Mouse (Mus musculus): Measurements from ENCODE around the gene Art4.
A peak's percentile ranks its signal among the peaks of the same experiment; 100 is the strongest.

The Art4 gene

DNA sequence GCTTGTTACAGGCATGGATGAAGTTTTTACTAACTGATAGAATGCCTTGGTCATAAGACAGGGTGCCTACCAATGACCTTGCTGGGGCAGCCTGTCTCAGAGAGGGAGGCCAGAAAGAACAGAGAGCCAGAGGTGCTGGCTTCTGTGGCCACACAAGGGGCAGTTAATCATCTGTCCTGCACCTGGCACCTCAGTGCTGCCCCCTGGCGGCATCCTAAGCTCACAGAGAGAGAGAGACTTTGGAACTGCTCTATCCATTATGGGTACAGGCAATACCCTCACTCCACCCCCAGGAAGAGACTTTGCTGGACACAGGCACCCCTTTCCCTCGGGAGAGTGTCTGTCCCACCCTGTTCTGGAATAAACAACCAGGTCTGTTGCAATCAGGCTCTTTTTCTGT, 9.7 kb downstream of the Art4 start:
- TF ChIP-seq CTCF (conservative IDR thresholded peaks at IDR 0.05; ENCODE audit: low read length) (peak; percentile 71), POU5F1 (IDR thresholded peaks at IDR 0.05; ENCODE audit: borderline replicate concordance, low read length) (no peak)
- Histone ChIP-seq H3K4me1 (replicated peaks; ENCODE audit: low read depth, low read length) (peaks cover 5% of the 10 kb centered on the region), H3K4me3 (replicated peaks; ENCODE audit: low read length) (no peak overlapping the region), H3K36me3 (ENCODE audit: insufficient read depth, low read length) (no peaks in the 10 kb centered on the region), H3K9me3 (ENCODE audit: low read length) (no peaks in the 10 kb centered on the region), H3K27me3 (ENCODE audit: insufficient read depth, low read length) (no peaks in the 10 kb centered on the region)

DNA sequence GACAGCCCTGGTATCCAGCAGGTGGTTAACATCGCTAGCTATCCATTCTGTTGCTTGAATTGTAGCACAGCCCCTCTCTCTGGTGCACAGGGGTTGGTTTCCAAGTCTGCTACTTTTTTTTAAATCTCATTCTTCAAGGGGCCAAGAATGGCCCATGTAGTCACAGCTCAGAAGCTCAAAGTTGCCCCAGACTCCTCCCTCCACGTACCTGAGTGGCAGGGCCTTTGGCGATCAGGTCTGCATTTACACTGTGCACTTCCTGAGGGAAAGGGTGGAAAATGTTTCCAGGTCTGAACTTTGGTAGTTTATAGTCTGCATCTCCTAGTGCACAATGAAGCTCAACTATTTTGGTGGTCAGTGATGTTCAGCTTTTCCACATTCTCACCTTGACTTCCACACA, 10.3 kb downstream of the Art4 start:
- Histone ChIP-seq H3K9me3 (ENCODE audit: low read length) (no peaks in the 10 kb centered on the region), H3K4me3 (replicated peaks; ENCODE audit: low read length) (no peak overlapping the region), H3K36me3 (ENCODE audit: insufficient read depth, low read length) (no peaks in the 10 kb centered on the region)

DNA sequence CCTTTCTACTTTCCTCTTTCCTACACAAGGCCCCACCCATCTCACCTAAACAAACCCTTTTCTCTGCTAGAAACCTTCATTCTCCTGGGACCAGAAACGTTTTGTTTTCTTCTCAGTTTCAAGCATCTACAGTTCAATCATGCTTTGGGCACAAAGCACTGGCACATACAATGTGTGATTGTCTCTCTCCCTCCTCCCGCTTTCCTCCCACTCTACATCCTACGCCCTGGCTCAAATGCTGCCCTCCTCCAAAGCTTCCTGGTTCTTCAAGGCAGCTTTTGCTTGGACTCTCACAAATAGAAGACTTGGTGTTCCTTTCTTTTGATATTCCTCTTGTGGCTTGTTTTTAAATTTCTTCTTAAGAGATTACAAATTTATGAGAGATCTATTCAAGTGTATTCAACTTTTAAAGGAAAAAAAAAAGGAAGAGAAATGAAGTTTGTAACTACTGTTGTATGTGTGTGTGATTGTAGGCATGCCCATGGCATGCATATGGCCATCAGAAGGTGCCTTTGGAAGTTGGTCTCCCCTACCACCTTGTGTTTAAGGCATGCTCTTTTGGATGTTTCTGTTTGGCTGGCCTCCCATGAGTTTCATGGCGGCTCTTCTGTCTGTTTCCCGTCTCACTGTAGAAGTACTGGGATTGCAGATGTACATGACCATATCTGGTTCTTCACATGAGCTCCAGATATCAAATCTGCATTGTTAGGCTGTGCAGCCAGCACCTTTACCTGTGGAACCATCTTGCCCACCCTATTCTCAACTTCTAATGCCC, 11.6 kb downstream of the Art4 start:
- no peaks in the 10 kb centered on the region for H3K9me3 ChIP-seq (ENCODE audit: low read length)
- no peaks in the 10 kb centered on the region for H3K36me3 ChIP-seq (ENCODE audit: insufficient read depth, low read length)
- no peaks in the 10 kb centered on the region for H3K27me3 ChIP-seq (ENCODE audit: insufficient read depth, low read length)
- TF ChIP-seq POU5F1 (IDR thresholded peaks at IDR 0.05; ENCODE audit: borderline replicate concordance, low read length) (no peak), CTCF (conservative IDR thresholded peaks at IDR 0.05; ENCODE audit: low read length) (no peak), NANOG (IDR thresholded peaks at IDR 0.05; ENCODE audit: borderline replicate concordance, low read length) (no peak)
- H3K4me3 ChIP-seq (replicated peaks; ENCODE audit: low read length), result no peak overlapping the region
- H3K4me1 ChIP-seq (replicated peaks; ENCODE audit: low read depth, low read length), result peaks cover 6% of the 10 kb centered on the region

More for the DNA sequence above, 10.3 kb downstream of the Art4 start:
- no peak for TF ChIP-seq NANOG (IDR thresholded peaks at IDR 0.05; ENCODE audit: borderline replicate concordance, low read length)
- TF ChIP-seq POU5F1 (IDR thresholded peaks at IDR 0.05; ENCODE audit: borderline replicate concordance, low read length), result no peak
- TF ChIP-seq CTCF (conservative IDR thresholded peaks at IDR 0.05; ENCODE audit: low read length), result no peak
- peaks cover 5% of the 10 kb centered on the region for H3K4me1 ChIP-seq (replicated peaks; ENCODE audit: low read depth, low read length)
- no peaks in the 10 kb centered on the region for H3K27me3 ChIP-seq (ENCODE audit: insufficient read depth, low read length)

DNA sequence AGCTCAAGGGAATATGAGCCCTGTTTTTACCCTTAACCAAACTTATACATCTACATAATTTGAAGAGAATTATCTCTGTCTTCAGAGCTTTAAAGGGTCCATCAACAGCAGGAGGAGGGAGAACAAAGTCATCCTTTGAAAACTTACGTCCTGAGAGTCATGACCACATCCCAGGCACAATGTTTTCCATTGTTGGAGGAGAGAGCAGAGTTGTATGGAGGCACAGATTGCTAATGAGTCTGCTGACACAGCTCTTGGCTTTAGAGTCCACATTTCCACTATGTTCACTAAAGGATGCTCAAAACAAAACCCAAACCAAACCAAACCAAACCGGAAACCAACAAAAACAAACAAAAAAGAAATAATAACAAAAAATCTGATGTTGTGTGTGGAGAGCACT, 12.6 kb downstream of the Art4 start:
- no peak overlapping the region for H3K4me3 ChIP-seq (replicated peaks; ENCODE audit: low read length)
- H3K36me3 ChIP-seq (ENCODE audit: insufficient read depth, low read length), result no peaks in the 10 kb centered on the region
- H3K4me1 ChIP-seq (replicated peaks; ENCODE audit: low read depth, low read length), result peaks cover 6% of the 10 kb centered on the region
- H3K27me3 ChIP-seq (ENCODE audit: insufficient read depth, low read length), result no peaks in the 10 kb centered on the region
- TF ChIP-seq CTCF (conservative IDR thresholded peaks at IDR 0.05; ENCODE audit: low read length) (no peak), POU5F1 (IDR thresholded peaks at IDR 0.05; ENCODE audit: borderline replicate concordance, low read length) (no peak), NANOG (IDR thresholded peaks at IDR 0.05; ENCODE audit: borderline replicate concordance, low read length) (no peak)
- H3K9me3 ChIP-seq (ENCODE audit: low read length), result no peaks in the 10 kb centered on the region

DNA sequence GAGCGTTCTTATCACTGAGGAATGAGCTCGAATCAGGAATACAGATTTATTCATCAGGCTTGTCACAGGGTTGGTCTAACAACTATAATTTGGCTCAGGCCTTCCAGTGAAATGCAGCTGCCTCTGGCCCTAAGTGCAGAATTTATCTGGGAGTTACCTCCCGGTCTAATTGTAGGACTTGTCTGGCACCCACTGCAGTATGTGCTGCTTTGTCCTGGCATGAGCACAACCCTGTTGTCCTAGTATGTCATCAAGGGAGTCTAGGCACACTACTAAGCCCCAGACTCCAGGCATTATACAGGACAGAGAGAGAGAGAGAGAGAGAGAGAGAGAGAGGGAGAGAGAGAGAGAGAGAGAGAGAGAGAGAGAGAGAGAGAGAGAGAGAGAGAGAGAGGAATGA, 20.2 kb downstream of the Art4 start:
- TF ChIP-seq NANOG (IDR thresholded peaks at IDR 0.05; ENCODE audit: borderline replicate concordance, low read length) (no peak), CTCF (conservative IDR thresholded peaks at IDR 0.05; ENCODE audit: low read length) (no peak), POU5F1 (IDR thresholded peaks at IDR 0.05; ENCODE audit: borderline replicate concordance, low read length) (no peak)
- Histone ChIP-seq H3K9me3 (ENCODE audit: low read length) (no peaks in the 10 kb centered on the region), H3K4me3 (replicated peaks; ENCODE audit: low read length) (no peak overlapping the region), H3K4me1 (replicated peaks; ENCODE audit: low read depth, low read length) (peaks cover 2% of the 10 kb centered on the region), H3K27me3 (ENCODE audit: insufficient read depth, low read length) (0 out of 2 replicates have a peak, but pooled peaks cover 2% of the 10 kb centered on the region), H3K36me3 (ENCODE audit: insufficient read depth, low read length) (no peaks in the 10 kb centered on the region)

DNA sequence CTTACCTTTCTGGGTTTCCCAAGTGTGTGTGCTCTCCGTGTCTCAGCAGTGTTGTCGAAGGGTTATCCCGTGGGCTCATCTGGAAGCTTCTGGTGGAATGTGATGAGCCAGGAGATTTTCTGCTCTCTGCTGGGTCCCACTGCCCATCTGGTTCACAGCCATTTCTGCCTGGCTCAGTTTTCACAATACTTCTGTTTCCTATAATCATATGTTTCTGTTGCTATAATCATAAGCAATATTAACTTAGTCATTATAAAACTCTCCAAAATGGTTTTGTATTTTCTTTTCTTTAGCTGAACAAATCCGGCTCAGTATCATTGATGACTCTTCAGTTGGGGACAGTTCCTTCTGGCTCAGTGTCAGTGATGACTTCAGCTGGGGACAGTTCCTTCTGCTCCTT, 22.2 kb downstream of the Art4 start, which contains the start of gene Smco3:
TSS of gene Smco3 (minus strand) at position 101 of the 400 bp plus-strand sequence.
- H3K4me1 ChIP-seq (replicated peaks; ENCODE audit: low read depth, low read length), result no peaks in the 10 kb centered on the region
- H3K4me3 ChIP-seq (replicated peaks; ENCODE audit: low read length), result no peak within 1 kb of the TSS
- 0 out of 2 replicates have a peak, but pooled peaks cover 2% of the 10 kb centered on the region for H3K27me3 ChIP-seq (ENCODE audit: insufficient read depth, low read length)
- no peak for TF ChIP-seq NANOG (IDR thresholded peaks at IDR 0.05; ENCODE audit: borderline replicate concordance, low read length)
- TF ChIP-seq CTCF (conservative IDR thresholded peaks at IDR 0.05; ENCODE audit: low read length), result no peak
- no peak for TF ChIP-seq POU5F1 (IDR thresholded peaks at IDR 0.05; ENCODE audit: borderline replicate concordance, low read length)
- H3K9me3 ChIP-seq (ENCODE audit: low read length), result no peaks in the 10 kb centered on the region
- no peaks in the 10 kb centered on the region for H3K36me3 ChIP-seq (ENCODE audit: insufficient read depth, low read length)

DNA sequence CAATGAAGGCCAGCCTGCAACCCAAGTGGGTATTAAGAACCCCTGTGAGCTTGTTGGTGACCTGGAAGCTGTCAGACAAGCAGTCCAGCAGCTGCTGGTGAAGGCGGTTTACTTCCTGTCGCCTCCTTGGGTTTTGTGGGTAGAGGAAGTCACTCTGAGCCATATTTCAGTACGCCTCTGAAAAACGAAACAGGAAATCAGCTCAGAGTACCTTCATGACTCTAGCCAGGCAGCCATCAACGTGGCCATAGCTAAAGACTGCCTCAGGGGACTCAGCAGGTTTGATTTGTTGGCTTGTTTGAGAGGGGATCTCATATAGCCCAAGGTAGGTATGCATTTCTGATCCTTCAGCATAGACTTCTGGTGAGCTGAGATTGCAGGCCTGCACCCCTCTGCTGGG, 25.8 kb downstream of the Art4 start:
- Histone ChIP-seq H3K27me3 (ENCODE audit: insufficient read depth, low read length) (0 out of 2 replicates have a peak, but pooled peaks cover 2% of the 10 kb centered on the region), H3K4me3 (replicated peaks; ENCODE audit: low read length) (no peak overlapping the region), H3K4me1 (replicated peaks; ENCODE audit: low read depth, low read length) (peaks cover 4% of the 10 kb centered on the region), H3K36me3 (ENCODE audit: insufficient read depth, low read length) (no peaks in the 10 kb centered on the region), H3K9me3 (ENCODE audit: low read length) (no peaks in the 10 kb centered on the region)
- TF ChIP-seq CTCF (conservative IDR thresholded peaks at IDR 0.05; ENCODE audit: low read length), result no peak
- no peak for TF ChIP-seq POU5F1 (IDR thresholded peaks at IDR 0.05; ENCODE audit: borderline replicate concordance, low read length)
- TF ChIP-seq NANOG (IDR thresholded peaks at IDR 0.05; ENCODE audit: borderline replicate concordance, low read length), result no peak

DNA sequence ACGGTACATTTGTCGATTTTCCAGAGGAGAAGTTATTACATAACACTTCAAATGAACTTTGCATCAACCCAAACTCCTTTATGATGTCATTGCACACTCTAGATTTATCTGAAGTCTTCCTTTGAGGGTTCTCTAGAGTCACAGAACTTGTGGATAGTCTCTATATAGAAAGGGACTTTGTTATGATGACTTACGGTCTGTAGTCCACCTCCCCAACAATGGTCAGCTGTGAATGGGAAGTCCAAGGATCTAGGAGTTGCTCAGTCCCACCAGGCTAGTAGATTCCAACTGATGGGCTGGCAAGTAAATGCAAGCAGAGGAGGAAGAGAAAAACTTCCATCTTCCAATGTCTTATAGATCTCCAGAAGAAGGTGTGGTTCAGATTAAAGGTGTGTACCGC, 28.9 kb downstream of the Art4 start:
- Histone ChIP-seq H3K27me3 (ENCODE audit: insufficient read depth, low read length) (no peaks in the 10 kb centered on the region), H3K4me3 (replicated peaks; ENCODE audit: low read length) (peak overlapping the region; percentile 96), H3K9me3 (ENCODE audit: low read length) (no peaks in the 10 kb centered on the region), H3K4me1 (replicated peaks; ENCODE audit: low read depth, low read length) (peaks cover 15% of the 10 kb centered on the region), H3K36me3 (ENCODE audit: insufficient read depth, low read length) (peaks cover 23% of the 10 kb centered on the region)
- no peak for TF ChIP-seq CTCF (conservative IDR thresholded peaks at IDR 0.05; ENCODE audit: low read length)
- no peak for TF ChIP-seq POU5F1 (IDR thresholded peaks at IDR 0.05; ENCODE audit: borderline replicate concordance, low read length)
- no peak for TF ChIP-seq NANOG (IDR thresholded peaks at IDR 0.05; ENCODE audit: borderline replicate concordance, low read length)

All from E14TG2a.4 (cell line).